Mouse (Mus musculus) cerebellum, adult 2 months (tissue): ENCODE results near the gene Nlrx1.

Experiments
- CTCF ChIP-seq: fragments of 200-500 bp; IDR thresholded peaks from 2 replicates; pipeline ENCODE4 v1.5.1; 2011; ENCODE audit warnings: low read depth, mild to moderate bottlenecking, control low read depth, low read length, moderate library complexity, borderline replicate concordance; ENCODE audit not compliant: insufficient read depth
- POLR2A ChIP-seq: fragments of 200-500 bp; IDR thresholded peaks from 2 replicates; pipeline ENCODE4 v1.6.1; 2011; ENCODE audit warnings: low read length, control low read depth, borderline replicate concordance; ENCODE audit not compliant: insufficient read depth

DNA sequence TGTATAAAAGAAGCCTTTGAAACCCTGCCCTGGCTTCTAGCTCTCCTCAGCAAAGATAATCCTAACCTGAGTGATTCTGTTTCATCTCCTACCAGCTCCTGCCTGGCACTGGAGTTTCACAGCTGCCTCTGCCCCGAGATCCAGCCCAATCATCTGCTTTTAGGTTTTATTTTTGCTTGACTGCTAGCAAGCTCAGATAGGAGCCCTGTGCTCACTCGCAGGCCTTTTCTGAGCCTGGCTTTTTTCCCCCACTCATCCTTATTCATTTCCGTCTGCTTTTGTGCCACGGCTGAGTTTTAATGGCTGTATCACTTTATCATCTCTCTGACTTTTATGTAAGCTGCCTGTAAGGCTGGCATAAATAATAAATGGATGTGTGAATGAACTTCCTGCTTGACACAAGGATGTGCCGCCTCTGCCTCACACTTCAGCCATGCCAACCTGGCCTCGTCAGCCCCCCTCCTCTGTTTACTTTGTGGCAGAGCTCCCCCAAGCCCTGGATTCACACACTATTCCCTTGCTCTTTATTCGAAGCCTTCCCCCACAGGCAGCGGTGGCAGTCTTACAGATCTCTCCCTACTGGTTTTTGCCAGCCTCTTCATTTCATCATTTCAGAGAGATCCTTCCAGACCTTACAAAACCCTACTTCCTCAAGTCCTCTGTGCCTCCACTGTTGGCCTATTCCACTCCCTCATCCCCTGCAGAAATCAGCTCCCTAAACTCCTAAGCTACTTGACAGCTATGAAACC lies 1.7 kb downstream of the Nlrx1 start:
- TF ChIP-seq CTCF (no peak), POLR2A (no peak)
